Mouse (Mus musculus) embryonic facial prominence, embryonic 10.5 days (tissue): ENCODE results near the gene Tbcc. TPM values are rescaled to one million over a fixed set of nuclear protein-coding genes. Genes with fewer than 3 reads are reported as not detected.

Experiments used
- DNase-seq: peaks from one replicate; pipeline ENCODE4 v3.0.0-alpha.2; 2017; ENCODE audit warnings: low spot score
- H3K27ac ChIP-seq: fragments of 300-500 bp; sonication (generic); replicated peaks from 2 replicates; pipeline ENCODE4 v1.5.1; 2016; ENCODE audit warnings: mild to moderate bottlenecking
- H3K27me3 ChIP-seq: fragments of 300-500 bp; sonication (generic); replicated peaks from 2 replicates; pipeline ENCODE4 v1.6.1; 2016; ENCODE audit warnings: low read depth, mild to moderate bottlenecking; ENCODE audit not compliant: poor library complexity, severe bottlenecking
- H3K36me3 ChIP-seq: fragments of 300-500 bp; sonication (generic); replicated peaks from 2 replicates; pipeline ENCODE4 v1.6.1; 2016; ENCODE audit warnings: mild to moderate bottlenecking, moderate library complexity
- H3K4me1 ChIP-seq: fragments of 300-500 bp; sonication (generic); 2 replicates; pipeline ENCODE4 v1.6.1; 2016
- H3K4me3 ChIP-seq: fragments of 300-500 bp; sonication (generic); 2 replicates; pipeline ENCODE4 v1.5.1; 2016; ENCODE audit warnings: mild to moderate bottlenecking, moderate library complexity
- H3K9me3 ChIP-seq: fragments of 300-500 bp; sonication (generic); 2 replicates; pipeline ENCODE4 v1.6.1; 2016; ENCODE audit warnings: mild to moderate bottlenecking
- WGBS: fragments of 180-500 bp; shearing (Covaris S2); methylation state at CpG from one replicate; pipeline ENCODE4 v1.1.7; 2016; 5-methylcytosine and 5-hydroxymethylcytosine counted together
- polyA plus RNA-seq: library from polyadenylated mRNA; unstranded; fragments of >200 nt; fragmentation: Nextera tagmentation; extraction: Ambion mirVana; gene quantifications from 2 replicates; pipeline ENCODE4 v1.2.1, GENCODE M21; 2016

Tbcc gene
- polyA plus RNA-seq, 1 experiment from 2014 or later, result 57.9 TPM

- Histone ChIP-seq H3K27ac (peak overlapping the region; percentile 95), H3K27me3 (no peaks in the 10 kb centered on the region), H3K36me3 (peaks cover 22% of the 10 kb centered on the region), H3K4me1 (peaks cover 47% of the 10 kb centered on the region), H3K9me3 (no peaks in the 10 kb centered on the region), H3K4me3 (peak overlapping the region; percentile 97)
- peak; percentile 80 for DNase-seq
- under 1% methylated on average over 44 of the region's 44 CpGs for WGBS
Observed at GRCm38 (mm10) chr17:46889450-46890084, 917 bp upstream of the Tbcc start.

GRCm38 (mm10) chr17:46890843-46891594 is 535 bp downstream of the Tbcc start:
- 2% methylated on average over 64 of the region's 64 CpGs for WGBS

GRCm38 (mm10) chr17:46895426-46895825 is 4.9 kb downstream of the Tbcc start:
- H3K27ac ChIP-seq, result no peak overlapping the region
- H3K36me3 ChIP-seq, result peaks cover 22% of the 10 kb centered on the region
- WGBS, result 93% methylated on average over 9 of the region's 9 CpGs
- H3K4me3 ChIP-seq, result no peak overlapping the region
- H3K4me1 ChIP-seq, result peaks cover 31% of the 10 kb centered on the region
- no peaks in the 10 kb centered on the region for H3K27me3 ChIP-seq
- no peak for DNase-seq
- H3K9me3 ChIP-seq, result no peaks in the 10 kb centered on the region

More at GRCm38 (mm10) chr17:46890843-46891594, 535 bp downstream of the Tbcc start:
- Histone ChIP-seq H3K27me3 (no peaks in the 10 kb centered on the region), H3K36me3 (peaks cover 22% of the 10 kb centered on the region), H3K4me1 (peaks cover 44% of the 10 kb centered on the region), H3K27ac (peak overlapping the region; percentile 94), H3K9me3 (no peaks in the 10 kb centered on the region), H3K4me3 (peak overlapping the region; percentile 97)
- peak; percentile 58 for DNase-seq

- no peak overlapping the region for H3K27ac ChIP-seq
- no peak for DNase-seq
- H3K27me3 ChIP-seq, result no peaks in the 10 kb centered on the region
- H3K4me1 ChIP-seq, result peaks cover 16% of the 10 kb centered on the region
- WGBS, result 53% methylated on average over 13 of the region's 13 CpGs
- H3K4me3 ChIP-seq, result no peak overlapping the region
- no peaks in the 10 kb centered on the region for H3K9me3 ChIP-seq
- H3K36me3 ChIP-seq, result peaks cover 17% of the 10 kb centered on the region
Observed at GRCm38 (mm10) chr17:46897221-46897950, 6.9 kb downstream of the Tbcc start.

GRCm38 (mm10) chr17:46900941-46901340 is 10.5 kb downstream of the Tbcc start:
- Histone ChIP-seq H3K4me1 (peaks cover 10% of the 10 kb centered on the region; the same call in 1 of the 2 replicates), H3K4me3 (no peak overlapping the region), H3K9me3 (no peaks in the 10 kb centered on the region), H3K36me3 (no peaks in the 10 kb centered on the region), H3K27me3 (no peaks in the 10 kb centered on the region), H3K27ac (no peak overlapping the region)
- 65% methylated on average over 2 of the region's 2 CpGs for WGBS
- DNase-seq, result no peak

- peak; percentile 85 for DNase-seq
- H3K4me3 ChIP-seq, result 0 out of 2 replicates have a peak overlapping the region, but pooled peaks have one; percentile 2
- no peak overlapping the region for H3K27ac ChIP-seq
- no peaks in the 10 kb centered on the region for H3K36me3 ChIP-seq
- 0 out of 2 replicates have a peak, but pooled peaks cover 4% of the 10 kb centered on the region for H3K9me3 ChIP-seq
- peaks cover 4% of the 10 kb centered on the region; the same call in 1 of the 2 replicates for H3K4me1 ChIP-seq
- no peaks in the 10 kb centered on the region for H3K27me3 ChIP-seq
- WGBS, result 22% methylated on average over 19 of the region's 19 CpGs
Observed at GRCm38 (mm10) chr17:46903876-46904490, 13.5 kb downstream of the Tbcc start.

- WGBS, result 88% methylated on average over 10 of the region's 10 CpGs
- H3K4me3 ChIP-seq, result no peak within 1 kb of the TSS
- H3K9me3 ChIP-seq, result 0 out of 2 replicates have a peak, but pooled peaks cover 4% of the 10 kb centered on the region
- no peak within 1 kb of the TSS for H3K27ac ChIP-seq
- H3K27me3 ChIP-seq, result no peaks in the 10 kb centered on the region
- H3K36me3 ChIP-seq, result no peaks in the 10 kb centered on the region
- peaks cover 20% of the 10 kb centered on the region for H3K4me1 ChIP-seq
- no peak for DNase-seq
Observed at GRCm38 (mm10) chr17:46910186-46910585, 19.7 kb downstream of the Tbcc start, which contains the start of gene Prph2. Gene Prph2 (plus strand): TSS chr17:46910459.

- H3K4me1 ChIP-seq, result peaks cover 20% of the 10 kb centered on the region
- 43% methylated on average over 6 of the region's 6 CpGs for WGBS
- 0 out of 2 replicates have a peak, but pooled peaks cover 4% of the 10 kb centered on the region for H3K9me3 ChIP-seq
- H3K36me3 ChIP-seq, result no peaks in the 10 kb centered on the region
- H3K27ac ChIP-seq, result no peak overlapping the region
- H3K4me3 ChIP-seq, result no peak overlapping the region
- H3K27me3 ChIP-seq, result no peaks in the 10 kb centered on the region
- DNase-seq, result no peak
Observed at GRCm38 (mm10) chr17:46912331-46912730, 21.8 kb downstream of the Tbcc start.

GRCm38 (mm10) chr17:46915129-46915528 is 24.6 kb downstream of the Tbcc start:
- H3K27me3 ChIP-seq, result no peaks in the 10 kb centered on the region
- H3K4me3 ChIP-seq, result no peak overlapping the region
- WGBS, result 67% methylated on average over 3 of the region's 3 CpGs
- H3K4me1 ChIP-seq, result peaks cover 36% of the 10 kb centered on the region
- no peaks in the 10 kb centered on the region for H3K36me3 ChIP-seq
- H3K27ac ChIP-seq, result no peak overlapping the region
- DNase-seq, result no peak
- H3K9me3 ChIP-seq, result no peaks in the 10 kb centered on the region

- no peak for DNase-seq
Observed at GRCm38 (mm10) chr17:46918951-46919350, 28.5 kb downstream of the Tbcc start.

GRCm38 (mm10) chr17:46920855-46921254 is 30.4 kb downstream of the Tbcc start:
- Histone ChIP-seq H3K4me1 (peaks cover 30% of the 10 kb centered on the region), H3K36me3 (no peaks in the 10 kb centered on the region), H3K4me3 (no peak overlapping the region), H3K27me3 (no peaks in the 10 kb centered on the region), H3K9me3 (no peaks in the 10 kb centered on the region), H3K27ac (no peak overlapping the region)
- 63% methylated on average over 6 of the region's 6 CpGs for WGBS
- DNase-seq, result peak; percentile 46

More at GRCm38 (mm10) chr17:46918951-46919350, 28.5 kb downstream of the Tbcc start:
- WGBS, result 27% methylated on average over 4 of the region's 4 CpGs
- Histone ChIP-seq H3K4me3 (no peak overlapping the region), H3K36me3 (no peaks in the 10 kb centered on the region), H3K4me1 (peaks cover 31% of the 10 kb centered on the region), H3K9me3 (no peaks in the 10 kb centered on the region), H3K27ac (no peak overlapping the region), H3K27me3 (no peaks in the 10 kb centered on the region)

- peaks cover 18% of the 10 kb centered on the region for H3K4me1 ChIP-seq
- no peaks in the 10 kb centered on the region for H3K9me3 ChIP-seq
- 56% methylated on average over 6 of the region's 6 CpGs for WGBS
- DNase-seq, result no peak
- no peaks in the 10 kb centered on the region for H3K27me3 ChIP-seq
- peaks cover 37% of the 10 kb centered on the region for H3K36me3 ChIP-seq
- no peak overlapping the region for H3K27ac ChIP-seq
- H3K4me3 ChIP-seq, result no peak overlapping the region
Observed at GRCm38 (mm10) chr17:46926192-46926591, 35.7 kb downstream of the Tbcc start.
